Mouse (Mus musculus): ENCODE measurements around the gene Bbs12. TPM values are rescaled to one million over a fixed set of nuclear protein-coding genes. Genes with fewer than 3 reads are reported as not detected.
A peak's percentile ranks its signal among the peaks of the same experiment; 100 is the strongest.

The Bbs12 gene
- polyA plus RNA-seq, 1 experiment from 2014 or later: 3.3 TPM

GRCm38 (mm10) chr3:37313371-37313770 lies 1.0 kb downstream of the Bbs12 start:
- H3K36me3 ChIP-seq (ENCODE audit: insufficient read depth, low read length): no peaks in the 10 kb centered on the region
- DNase-seq (ENCODE audit: low spot score) (peak; percentile 63), ATAC-seq (peak; percentile 35)
- H3K9me3 ChIP-seq (ENCODE audit: low read length): no peaks in the 10 kb centered on the region
- WGBS: 16% methylated on average over 1 of the region's 1 CpGs
- H3K27me3 ChIP-seq (replicated peaks; ENCODE audit: insufficient read depth, low read length): no peaks in the 10 kb centered on the region
- peak overlapping the region; percentile 3; the same call in 1 of the 2 replicates for H3K27ac ChIP-seq (ENCODE audit: low read length)
- H3K4me2 ChIP-seq (replicated peaks; ENCODE audit: low read depth, low read length): peak overlapping the region; percentile 80
- no peak overlapping the region for H3K9ac ChIP-seq (replicated peaks; ENCODE audit: low read depth)
- peak overlapping the region; percentile 72; the same call in 1 of the 2 replicates for H3K4me3 ChIP-seq (ENCODE audit: low read depth, low read length)
- H3K4me1 ChIP-seq (ENCODE audit: insufficient read depth, low read depth, low read length): no peaks in the 10 kb centered on the region; the same call in 1 of the 2 replicates
- no peak for TF ChIP-seq EP300 (IDR thresholded peaks at IDR 0.05)
- TF ChIP-seq CTCF (IDR thresholded peaks at IDR 0.05): no peak

GRCm38 (mm10) chr3:37316233-37316632 lies 3.9 kb downstream of the Bbs12 start:
- no peaks in the 10 kb centered on the region for H3K36me3 ChIP-seq (ENCODE audit: insufficient read depth, low read length)
- ATAC-seq: no peak
- H3K4me2 ChIP-seq (replicated peaks; ENCODE audit: low read depth, low read length): no peak overlapping the region
- H3K9ac ChIP-seq (replicated peaks; ENCODE audit: low read depth): no peak overlapping the region
- WGBS: 91% methylated on average over 1 of the region's 1 CpGs
- TF ChIP-seq CTCF (IDR thresholded peaks at IDR 0.05): no peak
- TF ChIP-seq EP300 (IDR thresholded peaks at IDR 0.05): no peak
- no peak overlapping the region for H3K27ac ChIP-seq (ENCODE audit: low read length)
- H3K4me3 ChIP-seq (ENCODE audit: low read depth, low read length): no peak overlapping the region
- DNase-seq (ENCODE audit: low spot score): no peak
- no peaks in the 10 kb centered on the region for H3K27me3 ChIP-seq (replicated peaks; ENCODE audit: insufficient read depth, low read length)
- no peaks in the 10 kb centered on the region for H3K9me3 ChIP-seq (ENCODE audit: low read length)
- no peaks in the 10 kb centered on the region; the same call in 1 of the 2 replicates for H3K4me1 ChIP-seq (ENCODE audit: insufficient read depth, low read depth, low read length)

- WGBS: 33% methylated on average over 3 of the region's 3 CpGs
- ATAC-seq: peak; percentile 43
- Histone ChIP-seq H3K36me3 (ENCODE audit: insufficient read depth, low read length) (no peaks in the 10 kb centered on the region), H3K4me1 (ENCODE audit: insufficient read depth, low read depth, low read length) (peaks cover 5% of the 10 kb centered on the region), H3K9me3 (ENCODE audit: low read length) (no peaks in the 10 kb centered on the region), H3K9ac (replicated peaks; ENCODE audit: low read depth) (no peak overlapping the region), H3K4me2 (replicated peaks; ENCODE audit: low read depth, low read length) (no peak overlapping the region), H3K4me3 (ENCODE audit: low read depth, low read length) (no peak overlapping the region), H3K27me3 (replicated peaks; ENCODE audit: insufficient read depth, low read length) (no peaks in the 10 kb centered on the region), H3K27ac (ENCODE audit: low read length) (no peak overlapping the region)
- TF ChIP-seq CTCF (IDR thresholded peaks at IDR 0.05): peak; percentile 75
- TF ChIP-seq EP300 (IDR thresholded peaks at IDR 0.05): no peak
- peak; percentile 71 for DNase-seq (ENCODE audit: low spot score)
Observed at GRCm38 (mm10) chr3:37324310-37324709, 12.0 kb downstream of the Bbs12 start.

GRCm38 (mm10) chr3:37325317-37326112 lies 13.2 kb downstream of the Bbs12 start:
- H3K4me2 ChIP-seq (replicated peaks; ENCODE audit: low read depth, low read length): no peak overlapping the region
- no peak overlapping the region for H3K4me3 ChIP-seq (ENCODE audit: low read depth, low read length)
- H3K9me3 ChIP-seq (ENCODE audit: low read length): no peaks in the 10 kb centered on the region
- H3K27ac ChIP-seq (ENCODE audit: low read length): no peak overlapping the region; the same call in 1 of the 2 replicates
- ATAC-seq (peak; percentile 32; the same call in 1 of the 2 replicates), DNase-seq (ENCODE audit: low spot score) (peak; percentile 50)
- H3K27me3 ChIP-seq (replicated peaks; ENCODE audit: insufficient read depth, low read length): no peaks in the 10 kb centered on the region
- WGBS: 68% methylated on average over 5 of the region's 5 CpGs
- H3K4me1 ChIP-seq (ENCODE audit: insufficient read depth, low read depth, low read length): peaks cover 5% of the 10 kb centered on the region
- H3K9ac ChIP-seq (replicated peaks; ENCODE audit: low read depth): no peak overlapping the region
- TF ChIP-seq EP300 (IDR thresholded peaks at IDR 0.05): no peak
- TF ChIP-seq CTCF (IDR thresholded peaks at IDR 0.05): no peak
- no peaks in the 10 kb centered on the region for H3K36me3 ChIP-seq (ENCODE audit: insufficient read depth, low read length)

- WGBS: 75% methylated on average over 3 of the region's 3 CpGs
- no peak for TF ChIP-seq EP300 (IDR thresholded peaks at IDR 0.05)
- no peak for TF ChIP-seq CTCF (IDR thresholded peaks at IDR 0.05)
- DNase-seq (ENCODE audit: low spot score) (no peak), ATAC-seq (no peak)
- H3K27ac ChIP-seq (ENCODE audit: low read length): no peak overlapping the region
- H3K9me3 ChIP-seq (ENCODE audit: low read length): no peaks in the 10 kb centered on the region
- no peak overlapping the region for H3K4me3 ChIP-seq (ENCODE audit: low read depth, low read length)
- peaks cover 5% of the 10 kb centered on the region for H3K4me1 ChIP-seq (ENCODE audit: insufficient read depth, low read depth, low read length)
- H3K27me3 ChIP-seq (replicated peaks; ENCODE audit: insufficient read depth, low read length): no peaks in the 10 kb centered on the region
- H3K9ac ChIP-seq (replicated peaks; ENCODE audit: low read depth): no peak overlapping the region
- H3K36me3 ChIP-seq (ENCODE audit: insufficient read depth, low read length): no peaks in the 10 kb centered on the region
- no peak overlapping the region for H3K4me2 ChIP-seq (replicated peaks; ENCODE audit: low read depth, low read length)
Observed at GRCm38 (mm10) chr3:37326627-37327026, 14.3 kb downstream of the Bbs12 start.

- DNase-seq (ENCODE audit: low spot score) (peak; percentile 22), ATAC-seq (no peak)
- no peak for TF ChIP-seq CTCF (IDR thresholded peaks at IDR 0.05)
- TF ChIP-seq EP300 (IDR thresholded peaks at IDR 0.05): no peak
- 41% methylated on average over 2 of the region's 2 CpGs for WGBS
- Histone ChIP-seq H3K9me3 (ENCODE audit: low read length) (no peaks in the 10 kb centered on the region), H3K4me2 (replicated peaks; ENCODE audit: low read depth, low read length) (no peak overlapping the region), H3K4me1 (ENCODE audit: insufficient read depth, low read depth, low read length) (peaks cover 5% of the 10 kb centered on the region), H3K9ac (replicated peaks; ENCODE audit: low read depth) (no peak overlapping the region), H3K36me3 (ENCODE audit: insufficient read depth, low read length) (no peaks in the 10 kb centered on the region), H3K27me3 (replicated peaks; ENCODE audit: insufficient read depth, low read length) (no peaks in the 10 kb centered on the region), H3K27ac (ENCODE audit: low read length) (peak overlapping the region; percentile 16; the same call in 1 of the 2 replicates), H3K4me3 (ENCODE audit: low read depth, low read length) (no peak overlapping the region)
Observed at GRCm38 (mm10) chr3:37328489-37328888, 16.1 kb downstream of the Bbs12 start.
